Mouse (Mus musculus) small intestine, adult 2 months (tissue): ENCODE results near the gene Nsun2.

Experiments
- CTCF ChIP-seq: fragments of 200-500 bp; IDR thresholded peaks from 2 replicates; pipeline ENCODE4 v1.5.1; 2012; ENCODE audit warnings: low read depth, mild to moderate bottlenecking, control low read depth, inconsistent platforms, low read length, moderate library complexity, mixed read lengths; ENCODE audit not compliant: insufficient replicate concordance, insufficient read length; ENCODE audit errors: extremely low read depth
- POLR2A ChIP-seq: fragments of 200-500 bp; IDR thresholded peaks from 2 replicates; pipeline ENCODE4 v1.6.1; 2012; ENCODE audit warnings: low read depth, mild to moderate bottlenecking, control low read depth, inconsistent platforms, low read length, moderate library complexity

DNA sequence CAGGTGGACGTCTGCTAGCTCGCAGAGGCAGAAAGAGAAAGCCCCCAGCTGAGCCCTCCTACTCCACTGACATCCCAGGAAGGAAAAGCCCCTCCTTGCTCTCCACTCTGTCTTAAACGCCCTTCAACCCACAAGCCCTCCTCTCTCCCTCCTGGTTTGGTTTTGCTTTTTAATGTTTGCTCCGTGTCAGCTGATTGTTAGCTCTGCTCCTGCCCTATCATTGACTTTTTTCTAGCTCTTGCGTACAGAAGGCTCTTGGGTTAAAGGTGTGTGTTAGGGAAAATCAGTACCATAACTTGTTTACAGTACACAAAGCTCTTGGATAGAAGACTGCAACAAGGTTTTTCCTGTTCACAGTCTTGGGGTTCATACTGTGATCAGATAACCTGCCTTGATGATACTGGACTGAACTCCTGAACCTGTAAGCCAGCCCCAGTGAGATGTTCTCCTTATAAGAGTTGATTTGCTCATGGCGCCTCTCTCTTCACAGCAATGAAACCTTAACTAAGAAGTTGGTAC, 104.6 kb downstream of the Nsun2 start:
- TF ChIP-seq CTCF (no peak), POLR2A (no peak)
